Mouse (Mus musculus): ENCODE measurements at regions not wholly inside any gene's neighbourhood (a gene's known extent, or its start where the extent isn't known, plus 50 kb on each side); places are given as distances from the start of the nearest gene placed in this dataset.

DNA sequence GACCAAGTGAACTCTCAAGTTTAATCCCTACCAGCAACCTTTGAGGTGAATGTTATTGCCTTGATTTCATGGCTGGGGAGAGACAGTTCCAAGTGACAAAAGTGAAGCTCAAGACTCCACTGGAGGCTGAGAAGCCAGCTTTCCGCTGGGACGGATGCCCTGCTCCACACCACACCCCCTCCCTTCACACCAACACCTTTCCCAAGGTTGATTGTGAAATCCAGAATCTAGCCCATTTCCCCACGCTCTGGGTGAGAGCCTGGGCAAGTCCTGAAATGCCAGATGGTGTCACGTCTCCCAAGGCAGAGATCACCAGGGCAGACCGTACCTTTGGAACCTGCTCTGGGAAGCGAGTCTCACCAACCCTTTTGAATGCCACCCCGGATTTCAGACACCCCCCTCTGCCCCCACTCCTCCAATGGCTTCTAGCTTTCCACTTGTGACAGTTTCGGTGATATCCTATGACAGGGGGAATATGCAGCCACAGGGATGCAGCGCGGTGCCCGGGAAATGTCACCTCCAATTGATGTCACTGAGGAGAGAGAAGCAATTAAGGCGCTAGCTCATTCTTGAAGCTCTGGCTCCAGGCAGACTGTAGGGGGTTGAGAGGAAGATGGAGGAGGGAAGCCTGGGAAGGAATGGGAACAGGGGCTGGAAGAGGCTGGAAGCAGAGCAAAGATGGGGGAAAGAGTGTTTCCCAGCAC, 379.0 kb downstream of the Med13l start:
- ATAC-seq = no peak
- H3K4me1 ChIP-seq (ENCODE audit: insufficient read depth, low read depth, low read length) = no peaks in the 10 kb centered on the region
- 88% methylated on average over 12 of the region's 12 CpGs for WGBS
- no peak overlapping the region for H3K4me3 ChIP-seq (ENCODE audit: low read depth, low read length)
- no peaks in the 10 kb centered on the region for H3K36me3 ChIP-seq (ENCODE audit: insufficient read depth, low read length)
- DNase-seq (ENCODE audit: low spot score) = no peak
- TF ChIP-seq CTCF (IDR thresholded peaks at IDR 0.05) (no peak), EP300 (IDR thresholded peaks at IDR 0.05) (no peak)
- H3K4me2 ChIP-seq (replicated peaks; ENCODE audit: low read depth, low read length) = no peak overlapping the region
- H3K9me3 ChIP-seq (ENCODE audit: low read length) = no peaks in the 10 kb centered on the region
- no peak overlapping the region for H3K27ac ChIP-seq (ENCODE audit: low read length)
- H3K9ac ChIP-seq (replicated peaks; ENCODE audit: low read depth) = no peak overlapping the region
- no peaks in the 10 kb centered on the region for H3K27me3 ChIP-seq (replicated peaks; ENCODE audit: insufficient read depth, low read length)

DNA sequence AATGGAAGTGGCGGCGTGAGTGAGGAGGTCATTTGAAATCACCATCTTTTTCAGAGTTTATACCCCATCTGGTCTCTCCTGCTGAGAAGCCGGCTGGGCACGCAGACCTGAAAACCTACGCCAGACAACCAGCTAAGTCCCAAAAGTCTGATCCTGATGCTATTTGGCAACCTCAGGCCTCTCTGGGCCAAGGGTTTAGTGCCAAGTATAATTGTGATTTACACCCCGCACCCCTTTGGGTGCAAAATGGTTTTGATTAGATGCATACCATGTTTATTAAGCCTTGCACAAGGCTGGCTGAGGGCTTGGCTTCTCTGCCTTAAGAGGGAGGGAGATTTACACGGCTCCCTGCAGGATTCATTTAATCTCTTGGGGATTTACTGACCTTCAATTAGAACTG, 383.8 kb downstream of the Med13l start:
- Histone ChIP-seq H3K4me1 (ENCODE audit: insufficient read depth, low read depth, low read length) (no peaks in the 10 kb centered on the region), H3K9ac (replicated peaks; ENCODE audit: low read depth) (no peak overlapping the region), H3K9me3 (ENCODE audit: low read length) (no peaks in the 10 kb centered on the region), H3K4me2 (replicated peaks; ENCODE audit: low read depth, low read length) (no peak overlapping the region), H3K27ac (ENCODE audit: low read length) (no peak overlapping the region), H3K27me3 (replicated peaks; ENCODE audit: insufficient read depth, low read length) (no peaks in the 10 kb centered on the region), H3K4me3 (ENCODE audit: low read depth, low read length) (no peak overlapping the region), H3K36me3 (ENCODE audit: insufficient read depth, low read length) (no peaks in the 10 kb centered on the region)
- 63% methylated on average over 7 of the region's 7 CpGs for WGBS
- DNase-seq (ENCODE audit: low spot score) (no peak), ATAC-seq (no peak)
- TF ChIP-seq EP300 (IDR thresholded peaks at IDR 0.05) = no peak
- TF ChIP-seq CTCF (IDR thresholded peaks at IDR 0.05) = no peak

DNA sequence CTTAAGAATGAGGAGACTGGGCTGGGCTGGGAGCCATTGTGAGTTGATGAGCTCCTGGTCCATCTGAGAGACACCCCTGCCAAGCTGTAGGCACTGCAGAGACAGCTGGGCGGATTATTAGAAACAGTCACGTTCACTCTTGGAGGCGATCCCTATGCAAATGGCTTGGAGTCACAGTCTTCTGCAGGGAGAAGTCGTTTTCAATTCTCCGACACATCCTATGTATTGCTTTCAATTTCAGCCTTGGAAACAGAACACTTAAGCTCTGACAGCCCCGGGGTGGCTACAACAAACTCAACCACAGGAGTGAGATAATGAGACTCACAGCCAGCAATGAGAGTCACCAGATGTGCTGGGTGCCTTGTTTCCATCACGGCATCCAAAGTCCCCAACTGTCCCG, 385.6 kb downstream of the Med13l start:
- peak; percentile 54 for DNase-seq (ENCODE audit: low spot score)
- 41% methylated on average over 8 of the region's 8 CpGs for WGBS
- no peak overlapping the region for H3K27ac ChIP-seq (ENCODE audit: low read length)

DNA sequence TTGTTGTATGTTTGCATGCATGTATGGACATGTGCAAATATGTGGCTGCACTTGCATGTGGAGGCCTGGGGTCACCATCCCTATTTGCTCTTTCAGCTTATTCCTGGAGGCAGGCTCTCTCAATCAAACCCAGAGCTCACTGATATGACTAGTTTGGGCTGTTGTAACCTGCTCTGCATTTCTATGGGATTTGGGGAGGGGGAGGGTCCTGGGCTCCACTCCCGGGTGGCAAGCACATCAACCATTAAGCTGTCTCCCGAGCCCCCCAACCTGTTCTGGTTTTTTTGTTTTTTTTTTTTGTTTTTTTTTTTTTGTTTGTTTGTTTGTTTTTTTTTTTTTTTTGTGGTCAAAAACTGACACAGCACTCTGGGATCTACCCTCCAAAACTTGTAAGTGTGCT, 386.5 kb downstream of the Med13l start:
- Histone ChIP-seq H3K27me3 (replicated peaks; ENCODE audit: insufficient read depth, low read length) (no peaks in the 10 kb centered on the region), H3K9ac (replicated peaks; ENCODE audit: low read depth) (no peak overlapping the region), H3K4me2 (replicated peaks; ENCODE audit: low read depth, low read length) (no peak overlapping the region), H3K9me3 (ENCODE audit: low read length) (no peaks in the 10 kb centered on the region), H3K36me3 (ENCODE audit: insufficient read depth, low read length) (no peaks in the 10 kb centered on the region), H3K4me1 (ENCODE audit: insufficient read depth, low read depth, low read length) (no peaks in the 10 kb centered on the region), H3K27ac (ENCODE audit: low read length) (no peak overlapping the region), H3K4me3 (ENCODE audit: low read depth, low read length) (no peak overlapping the region)
- no peak for DNase-seq (ENCODE audit: low spot score)
- TF ChIP-seq CTCF (IDR thresholded peaks at IDR 0.05) (no peak), EP300 (IDR thresholded peaks at IDR 0.05) (no peak)
- no peak for ATAC-seq
- WGBS = 49% methylated on average over 2 of the region's 2 CpGs

More for the DNA sequence above, 385.6 kb downstream of the Med13l start:
- Histone ChIP-seq H3K4me2 (replicated peaks; ENCODE audit: low read depth, low read length) (no peak overlapping the region), H3K27me3 (replicated peaks; ENCODE audit: insufficient read depth, low read length) (no peaks in the 10 kb centered on the region), H3K4me1 (ENCODE audit: insufficient read depth, low read depth, low read length) (no peaks in the 10 kb centered on the region), H3K4me3 (ENCODE audit: low read depth, low read length) (no peak overlapping the region), H3K9me3 (ENCODE audit: low read length) (no peaks in the 10 kb centered on the region), H3K9ac (replicated peaks; ENCODE audit: low read depth) (no peak overlapping the region), H3K36me3 (ENCODE audit: insufficient read depth, low read length) (no peaks in the 10 kb centered on the region)
- TF ChIP-seq EP300 (IDR thresholded peaks at IDR 0.05) = no peak
- TF ChIP-seq CTCF (IDR thresholded peaks at IDR 0.05) = no peak
- ATAC-seq = peak; percentile 44

DNA sequence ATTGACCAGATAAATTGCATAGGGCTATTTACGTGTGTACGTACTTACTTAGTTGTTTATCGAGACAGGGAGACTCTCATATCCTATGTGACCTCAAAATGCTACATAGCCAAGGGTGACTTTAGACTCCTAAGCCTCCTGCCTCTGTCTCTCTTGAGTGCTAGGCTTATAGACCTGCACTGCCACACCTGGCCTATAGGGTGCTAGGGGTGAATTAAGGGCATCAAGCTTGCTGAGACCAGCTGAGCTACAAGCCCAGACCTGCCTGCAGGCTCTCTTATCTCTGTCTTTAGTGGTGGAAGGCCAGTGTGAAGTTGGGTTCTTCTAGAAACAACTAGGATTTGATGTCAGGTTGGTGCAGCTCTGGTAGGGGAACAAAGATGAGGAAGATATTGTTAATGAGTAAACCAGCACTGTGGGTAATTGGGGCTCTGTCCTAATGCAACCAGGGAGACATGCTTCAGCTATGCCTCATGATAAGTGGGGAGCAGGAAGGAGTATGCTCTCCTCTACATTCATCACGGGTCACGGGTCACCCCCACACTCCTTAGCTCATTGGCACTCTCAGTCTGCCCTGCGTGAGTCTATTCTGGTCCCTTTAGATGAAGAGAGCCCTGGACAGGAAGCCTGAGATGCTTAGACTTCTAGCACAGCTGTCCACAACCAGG, 387.8 kb downstream of the Med13l start:
- Histone ChIP-seq H3K27me3 (replicated peaks; ENCODE audit: insufficient read depth, low read length) (no peaks in the 10 kb centered on the region), H3K36me3 (ENCODE audit: insufficient read depth, low read length) (no peaks in the 10 kb centered on the region)
- WGBS = 86% methylated on average over 6 of the region's 6 CpGs

DNA sequence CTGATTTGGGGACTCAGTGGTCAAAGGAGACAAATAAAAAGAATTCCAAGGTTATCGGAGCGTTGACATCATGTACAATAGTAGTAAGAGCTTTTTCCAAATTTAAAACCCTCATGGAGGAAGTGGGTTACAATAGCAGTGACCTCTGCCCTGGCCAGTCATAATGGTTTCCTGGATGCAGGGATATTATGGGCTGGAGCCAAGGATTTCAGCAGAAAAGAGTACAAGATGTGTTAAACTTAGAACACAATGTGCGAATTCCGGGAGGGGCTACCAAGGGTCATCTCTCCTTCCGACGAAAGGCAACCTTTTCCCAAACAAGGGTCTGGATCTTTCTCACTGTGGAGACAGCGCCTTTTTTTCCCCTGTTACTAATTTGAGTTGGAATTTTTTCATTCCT, 390.6 kb downstream of the Med13l start:
- Histone ChIP-seq H3K4me3 (ENCODE audit: low read depth, low read length) (no peak overlapping the region), H3K4me1 (ENCODE audit: insufficient read depth, low read depth, low read length) (no peaks in the 10 kb centered on the region), H3K4me2 (replicated peaks; ENCODE audit: low read depth, low read length) (no peak overlapping the region), H3K9me3 (ENCODE audit: low read length) (no peaks in the 10 kb centered on the region), H3K36me3 (ENCODE audit: insufficient read depth, low read length) (no peaks in the 10 kb centered on the region), H3K9ac (replicated peaks; ENCODE audit: low read depth) (no peak overlapping the region), H3K27ac (ENCODE audit: low read length) (no peak overlapping the region), H3K27me3 (replicated peaks; ENCODE audit: insufficient read depth, low read length) (no peaks in the 10 kb centered on the region)
- TF ChIP-seq EP300 (IDR thresholded peaks at IDR 0.05) (peak; percentile 57), CTCF (IDR thresholded peaks at IDR 0.05) (no peak)
- WGBS = 57% methylated on average over 7 of the region's 7 CpGs
- DNase-seq (ENCODE audit: low spot score) = peak; percentile 18
- no peak for ATAC-seq

More for the DNA sequence above, 387.8 kb downstream of the Med13l start:
- H3K4me3 ChIP-seq (ENCODE audit: low read depth, low read length) = no peak overlapping the region
- no peak for TF ChIP-seq CTCF (IDR thresholded peaks at IDR 0.05)
- no peaks in the 10 kb centered on the region for H3K9me3 ChIP-seq (ENCODE audit: low read length)
- DNase-seq (ENCODE audit: low spot score) = no peak
- H3K9ac ChIP-seq (replicated peaks; ENCODE audit: low read depth) = no peak overlapping the region
- no peak overlapping the region for H3K4me2 ChIP-seq (replicated peaks; ENCODE audit: low read depth, low read length)
- ATAC-seq = no peak
- H3K27ac ChIP-seq (ENCODE audit: low read length) = no peak overlapping the region
- H3K4me1 ChIP-seq (ENCODE audit: insufficient read depth, low read depth, low read length) = no peaks in the 10 kb centered on the region

All from lung, postnatal 0 days (tissue).